Comparison of ENCODE assay signal across 8 mouse cellular contexts in the genomic region with DNA sequence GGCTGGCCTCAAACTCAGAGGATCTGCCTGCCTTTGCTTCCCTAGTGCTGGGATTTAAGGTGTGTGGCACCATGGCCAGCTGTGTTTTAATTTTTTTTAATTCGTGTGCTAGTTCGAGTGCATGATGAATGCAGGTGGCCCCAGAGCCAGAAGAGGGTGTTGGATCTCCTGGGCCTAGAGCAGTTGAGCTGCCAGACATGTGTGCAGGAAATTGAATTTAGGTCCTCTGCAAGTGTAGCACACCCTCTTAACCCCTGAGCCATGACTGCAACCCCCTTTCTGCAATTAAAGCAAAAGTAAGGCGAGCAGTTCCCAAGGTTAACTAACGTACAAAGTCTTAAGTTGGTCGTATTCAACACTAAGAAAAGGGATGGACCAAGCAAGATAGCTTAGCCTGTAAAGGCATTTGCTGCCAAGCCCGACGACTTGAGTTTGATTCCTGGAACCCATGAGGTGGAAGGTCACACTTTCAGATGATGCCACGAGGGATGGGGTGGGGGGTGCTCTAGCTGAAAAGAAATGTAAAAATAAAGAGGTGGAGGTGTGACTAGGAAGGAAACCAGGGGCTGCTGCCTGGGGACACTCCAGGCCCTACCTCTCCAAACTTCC. TPM values are rescaled to one million over a fixed set of nuclear protein-coding genes. Genes with fewer than 3 reads are reported as not detected.
DNase-seq lines count a peak whose midpoint lies in the region; ATAC-seq and TF ChIP-seq lines count a peak whose summit lies in the region.

No protein-coding gene starts in this region.

- 45% methylated on average over 8 of the region's 8 CpGs for whole genome bisulfite sequencing in heart, embryonic 13.5 days
- 18% methylated on average over 8 of the region's 8 CpGs for WGBS in bone marrow, adult 2 months
- 42% methylated on average over 8 of the region's 8 CpGs for WGBS in hindbrain, postnatal 0 days
- 38% methylated on average over 8 of the region's 8 CpGs for WGBS in midbrain, embryonic 16.5 days

- no peak for TF ChIP-seq CTCF in bone marrow, adult 2 months (IDR thresholded peaks at IDR 0.05; ENCODE audit: control insufficient read depth, insufficient read depth, low read length)
- no peak for TF ChIP-seq CTCF in hindbrain, postnatal 0 days (IDR thresholded peaks at IDR 0.05; ENCODE audit: low read depth)

- peak overlapping the region; percentile 88 for H3K9ac ChIP-seq in heart, embryonic 13.5 days
- H3K9ac ChIP-seq in hindbrain, postnatal 0 days (replicated peaks; ENCODE audit: low read length) = peak overlapping the region; percentile 52
- peak overlapping the region; percentile 74 for H3K9ac ChIP-seq in midbrain, embryonic 16.5 days (ENCODE audit: low read depth, low read length)

- no peak for TF ChIP-seq POLR2A in bone marrow, adult 2 months (IDR thresholded peaks at IDR 0.05; ENCODE audit: borderline replicate concordance, control insufficient read depth, low read depth, low read length)

- H3K4me3 ChIP-seq in heart, embryonic 13.5 days = peak overlapping the region; percentile 63
- peak overlapping the region; percentile 99 for H3K4me3 ChIP-seq in bone marrow, adult 2 months (replicated peaks; ENCODE audit: control insufficient read depth, low read depth, low read length)
- H3K4me3 ChIP-seq in hindbrain, postnatal 0 days (ENCODE audit: low read length) = peak overlapping the region; percentile 43
- peak overlapping the region; percentile 40 for H3K4me3 ChIP-seq in midbrain, embryonic 16.5 days (ENCODE audit: low read depth, low read length)

- H3K9me3 ChIP-seq in heart, embryonic 13.5 days = no peaks in the 10 kb centered on the region
- H3K9me3 ChIP-seq in hindbrain, postnatal 0 days (ENCODE audit: low read length) = no peaks in the 10 kb centered on the region
- no peaks in the 10 kb centered on the region for H3K9me3 ChIP-seq in midbrain, embryonic 16.5 days (replicated peaks; ENCODE audit: control insufficient read depth, low read length, poor library complexity, severe bottlenecking)

- no peak for DNase-seq in heart, adult 18-20 months
- no peak for DNase-seq in hindbrain, postnatal 0 days (ENCODE audit: low spot score)
- DNase-seq in frontal cortex, postnatal 25 days (ENCODE audit: low spot score in 2 of 2) = no peak
- no peak for DNase-seq in left cerebral cortex, postnatal 10 days (ENCODE audit: extremely low spot score in 1 of 2, low spot score in 2 of 2)
- DNase-seq in layer of hippocampus, postnatal 14 days (ENCODE audit: low spot score in 2 of 2) = no peak

- intact Hi-C loops in left cerebral cortex, postnatal 10 days (cut with DNase I) = no loop called here

- 0 out of 2 replicates have a peak overlapping the region, but pooled peaks have one; percentile 84 for H3K27ac ChIP-seq in heart, embryonic 13.5 days (replicated peaks)
- peak overlapping the region; percentile 57 for H3K27ac ChIP-seq in bone marrow, adult 2 months (ENCODE audit: control insufficient read depth, insufficient read depth, low read depth, low read length, poor library complexity)
- H3K27ac ChIP-seq in hindbrain, postnatal 0 days = peak overlapping the region; percentile 79; the same call in 1 of the 2 replicates
- H3K27ac ChIP-seq in midbrain, embryonic 16.5 days (ENCODE audit: low read length) = no peak overlapping the region

- H3K4me1 ChIP-seq in heart, embryonic 13.5 days = peaks cover 42% of the 10 kb centered on the region
- no peaks in the 10 kb centered on the region for H3K4me1 ChIP-seq in bone marrow, adult 2 months (ENCODE audit: control insufficient read depth, insufficient read depth, low read length)
- H3K4me1 ChIP-seq in hindbrain, postnatal 0 days (ENCODE audit: insufficient read depth, low read length) = peaks cover 8% of the 10 kb centered on the region; the same call in 1 of the 2 replicates
- peaks cover 16% of the 10 kb centered on the region for H3K4me1 ChIP-seq in midbrain, embryonic 16.5 days (ENCODE audit: control insufficient read depth, insufficient read depth, low read length)

- H3K27me3 ChIP-seq in heart, embryonic 13.5 days (replicated peaks) = no peaks in the 10 kb centered on the region; the same call in 1 of the 2 replicates
- H3K27me3 ChIP-seq in hindbrain, postnatal 0 days (ENCODE audit: insufficient read depth, low read length) = no peaks in the 10 kb centered on the region
- no peaks in the 10 kb centered on the region for H3K27me3 ChIP-seq in midbrain, embryonic 16.5 days (ENCODE audit: control insufficient read depth, insufficient read depth, low read depth, low read length)

- peak overlapping the region; percentile 89 for H3K4me2 ChIP-seq in heart, embryonic 13.5 days
- H3K4me2 ChIP-seq in hindbrain, postnatal 0 days (ENCODE audit: low read depth, low read length) = peak overlapping the region; percentile 78
- peak overlapping the region; percentile 89 for H3K4me2 ChIP-seq in midbrain, embryonic 16.5 days (ENCODE audit: low read length)

- no peaks in the 10 kb centered on the region for H3K36me3 ChIP-seq in heart, embryonic 13.5 days
- H3K36me3 ChIP-seq in hindbrain, postnatal 0 days (ENCODE audit: insufficient read depth, low read length) = 0 out of 2 replicates have a peak, but pooled peaks cover 4% of the 10 kb centered on the region
- H3K36me3 ChIP-seq in midbrain, embryonic 16.5 days (ENCODE audit: control insufficient read depth, insufficient read depth, low read length) = peaks cover 4% of the 10 kb centered on the region; the same call in 1 of the 2 replicates

- ATAC-seq in heart, embryonic 13.5 days (ENCODE audit: extremely low read depth, insufficient number of reproducible peaks, low FRiP score, low TSS enrichment) = no peak
- no peak for ATAC-seq in hindbrain, postnatal 0 days
- no peak for ATAC-seq in midbrain, embryonic 16.5 days

RNA-seq across cellular contexts. Expression of a gene that starts 24.6 kb away (rescaled TPM):
- 43.0 and 44.8 TPM in 2 replicates for polyA plus RNA-seq in heart, embryonic 13.5 days (2015; fragmentation: Nextera tagmentation; extraction: Ambion mirVana)
- 10 to 100 TPM; 11.2 to 13.4 TPM for total RNA-seq in heart, adult 18-20 months (2021)
- 13.2 and 49.9 TPM in 2 replicates for polyA plus RNA-seq in bone marrow, adult 2 months (2011; ENCODE audit: insufficient read depth, insufficient read length, low replicate concordance, missing spikeins)
- total RNA-seq in hindbrain, postnatal 0 days (2014; rRNA removed) = 12.5 and 13.3 TPM in 2 replicates
- 20.9 TPM in 2 replicates for polyA plus RNA-seq in hindbrain, postnatal 0 days (2015; fragmentation: Nextera tagmentation; extraction: Ambion mirVana)
- polyA plus RNA-seq in midbrain, embryonic 16.5 days (2015; fragmentation: Nextera tagmentation; extraction: Ambion mirVana) = 13.0 and 16.3 TPM in 2 replicates
- total RNA-seq in left cerebral cortex, postnatal 10 days (2021) = 10 to 100 TPM; 10.9 to 12.3 TPM
- 10 to 100 TPM in 1 of 2 experiments, 1 to 10 TPM in 1; 9.5 to 12.5 TPM for total RNA-seq in layer of hippocampus, postnatal 14 days (2021)

RNA-seq across cellular contexts. Expression of a gene that starts 48.1 kb away (rescaled TPM):
- 47.6 and 51.6 TPM in 2 replicates for polyA plus RNA-seq in heart, embryonic 13.5 days (2015; fragmentation: Nextera tagmentation; extraction: Ambion mirVana)
- 10 to 100 TPM; 34.2 to 45.1 TPM for total RNA-seq in heart, adult 18-20 months (2021)
- 78.9 and 134 TPM in 2 replicates for polyA plus RNA-seq in bone marrow, adult 2 months (2011; ENCODE audit: insufficient read depth, insufficient read length, low replicate concordance, missing spikeins)
- 69.5 and 93.3 TPM in 2 replicates for total RNA-seq in hindbrain, postnatal 0 days (2014; rRNA removed)
- polyA plus RNA-seq in hindbrain, postnatal 0 days (2015; fragmentation: Nextera tagmentation; extraction: Ambion mirVana) = 71.2 and 79.2 TPM in 2 replicates
- 59.0 and 68.1 TPM in 2 replicates for polyA plus RNA-seq in midbrain, embryonic 16.5 days (2015; fragmentation: Nextera tagmentation; extraction: Ambion mirVana)
- total RNA-seq in left cerebral cortex, postnatal 10 days (2021) = 100 to 1,000 TPM; 103 to 106 TPM
- 10 to 100 TPM; 82.9 to 97.3 TPM for total RNA-seq in layer of hippocampus, postnatal 14 days (2021)

RNA-seq across cellular contexts. Expression of a gene that starts 49.6 kb away (rescaled TPM):
- 15.1 and 15.7 TPM in 2 replicates for polyA plus RNA-seq in heart, embryonic 13.5 days (2015; fragmentation: Nextera tagmentation; extraction: Ambion mirVana)
- 10 to 100 TPM; 31.4 to 32.7 TPM for total RNA-seq in heart, adult 18-20 months (2021)
- polyA plus RNA-seq in bone marrow, adult 2 months (2011; ENCODE audit: insufficient read depth, insufficient read length, low replicate concordance, missing spikeins) = 14.6 and 26.2 TPM in 2 replicates
- 110 and 129 TPM in 2 replicates for total RNA-seq in hindbrain, postnatal 0 days (2014; rRNA removed)
- 13.8 and 14.9 TPM in 2 replicates for polyA plus RNA-seq in hindbrain, postnatal 0 days (2015; fragmentation: Nextera tagmentation; extraction: Ambion mirVana)
- 13.0 and 14.2 TPM in 2 replicates for polyA plus RNA-seq in midbrain, embryonic 16.5 days (2015; fragmentation: Nextera tagmentation; extraction: Ambion mirVana)
- total RNA-seq in left cerebral cortex, postnatal 10 days (2021) = 10 to 100 TPM; 77.0 to 77.9 TPM
- 10 to 100 TPM; 84.0 to 85.6 TPM for total RNA-seq in layer of hippocampus, postnatal 14 days (2021)

Comparison
In these comparisons a context has a peak if more than half of its experiments do, and no peak if none do; other contexts are left out.
1. H3K4me3 ChIP-seq: peak in every context shown above with its lines; median percentile 99 in bone marrow, adult 2 months; 63 in heart, embryonic 13.5 days; 43 in hindbrain, postnatal 0 days; 40 in midbrain, embryonic 16.5 days.